Mouse (Mus musculus): Measurements from ENCODE around the gene Dazap2.

DNA sequence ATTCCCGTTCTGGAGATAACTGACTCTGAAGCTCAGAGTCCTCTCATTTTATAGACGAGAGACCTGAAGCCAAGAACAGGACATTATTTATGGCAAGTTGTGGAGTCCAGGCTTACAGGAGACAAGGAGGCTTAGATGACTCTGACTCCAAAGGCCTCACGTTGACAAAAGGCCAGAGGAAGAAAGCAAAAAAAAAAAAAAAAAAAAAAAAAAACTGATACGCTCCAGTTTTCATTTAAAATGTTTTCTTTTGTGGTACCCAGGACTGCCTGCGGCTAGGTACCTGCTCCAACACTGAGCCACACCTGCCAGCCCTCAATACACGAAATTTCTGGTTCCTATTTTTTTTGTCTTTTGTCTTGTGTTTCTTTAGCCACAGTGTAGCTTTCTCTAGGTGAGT, 52.3 kb downstream of the Dazap2 start:
- TF ChIP-seq POLR2A (IDR thresholded peaks at IDR 0.05; ENCODE audit: insufficient read depth, low read depth, low read length), result no peak
- TF ChIP-seq CTCF (IDR thresholded peaks at IDR 0.05; ENCODE audit: insufficient read depth, low read depth, low read length), result no peak

All from olfactory bulb, adult 2 months (tissue).